Mouse (Mus musculus): ENCODE results near the gene St8sia1. TPM values are rescaled to one million over a fixed set of nuclear protein-coding genes. Genes with fewer than 3 reads are reported as not detected.
A peak's percentile ranks its signal among the peaks of the same experiment; 100 is the strongest.

The St8sia1 gene
- polyA plus RNA-seq, 1 experiment from 2014 or later = 0.11 TPM

GRCm38 (mm10) chr6:142916271-142916941, 47.8 kb downstream of the St8sia1 start:
- H3K79me2 ChIP-seq (ENCODE audit: inconsistent target) = no peaks in the 10 kb centered on the region
- no peak overlapping the region for H3K4me3 ChIP-seq (ENCODE audit: inconsistent target)
- H3K36me3 ChIP-seq (ENCODE audit: inconsistent target) = no peaks in the 10 kb centered on the region
- H3K27ac ChIP-seq = no peak overlapping the region
- WGBS (ENCODE audit: missing documents) = 41% methylated on average over 11 of the region's 11 CpGs

- H3K36me3 ChIP-seq (ENCODE audit: inconsistent target) = no peaks in the 10 kb centered on the region
- no peak overlapping the region for H3K27ac ChIP-seq
- 9% methylated on average over 5 of the region's 5 CpGs for WGBS (ENCODE audit: missing documents)
- no peak overlapping the region for H3K4me3 ChIP-seq (ENCODE audit: inconsistent target)
- H3K79me2 ChIP-seq (ENCODE audit: inconsistent target) = no peaks in the 10 kb centered on the region
Observed at GRCm38 (mm10) chr6:142915464-142915863, 48.8 kb downstream of the St8sia1 start.

GRCm38 (mm10) chr6:142914676-142915075, 49.6 kb downstream of the St8sia1 start:
- H3K27ac ChIP-seq = no peak overlapping the region
- H3K79me2 ChIP-seq (ENCODE audit: inconsistent target) = no peaks in the 10 kb centered on the region
- H3K4me3 ChIP-seq (ENCODE audit: inconsistent target) = no peak overlapping the region
- H3K36me3 ChIP-seq (ENCODE audit: inconsistent target) = no peaks in the 10 kb centered on the region
- WGBS (ENCODE audit: missing documents) = 68% methylated on average over 10 of the region's 10 CpGs

DNA sequence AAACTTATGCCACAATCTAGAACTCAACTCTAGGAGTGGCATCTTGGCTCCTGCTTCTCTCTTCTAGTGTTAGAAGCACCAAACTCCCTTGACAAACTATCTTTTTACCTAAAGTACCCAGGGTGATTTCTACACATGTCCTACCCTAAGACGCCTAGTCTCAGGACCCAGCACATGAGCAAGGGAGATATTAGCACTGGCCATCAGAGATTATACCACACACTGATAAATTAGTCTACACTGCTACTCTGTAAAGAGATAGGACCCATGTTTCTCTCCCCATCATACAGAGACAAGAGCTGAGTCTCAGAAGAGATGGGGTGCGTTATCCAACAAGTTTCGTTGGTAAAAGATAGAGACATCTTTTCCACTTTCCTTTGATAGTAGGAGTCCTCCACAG, 53.0 kb downstream of the St8sia1 start:
- H3K36me3 ChIP-seq (ENCODE audit: inconsistent target) = no peaks in the 10 kb centered on the region
- H3K27ac ChIP-seq = no peak overlapping the region
- H3K79me2 ChIP-seq (ENCODE audit: inconsistent target) = no peaks in the 10 kb centered on the region
- no peak overlapping the region for H3K4me3 ChIP-seq (ENCODE audit: inconsistent target)
- 91% methylated on average over 3 of the region's 3 CpGs for WGBS (ENCODE audit: missing documents)

- Histone ChIP-seq H3K79me2 (ENCODE audit: inconsistent target) (no peaks in the 10 kb centered on the region), H3K4me3 (ENCODE audit: inconsistent target) (no peak overlapping the region), H3K36me3 (ENCODE audit: inconsistent target) (no peaks in the 10 kb centered on the region), H3K27ac (no peak overlapping the region)
- WGBS (ENCODE audit: missing documents) = 100% methylated on average over 5 of the region's 7 CpGs
Observed at GRCm38 (mm10) chr6:142910721-142911120, 53.5 kb downstream of the St8sia1 start.

- no peaks in the 10 kb centered on the region for H3K36me3 ChIP-seq (ENCODE audit: inconsistent target)
- WGBS (ENCODE audit: missing documents) = 95% methylated on average over 3 of the region's 3 CpGs
- no peaks in the 10 kb centered on the region for H3K79me2 ChIP-seq (ENCODE audit: inconsistent target)
- H3K4me3 ChIP-seq (ENCODE audit: inconsistent target) = no peak overlapping the region
- H3K27ac ChIP-seq = peak overlapping the region; percentile 54
Observed at GRCm38 (mm10) chr6:142909771-142910105, 54.5 kb downstream of the St8sia1 start.

- no peak overlapping the region for H3K4me3 ChIP-seq (ENCODE audit: inconsistent target)
- WGBS (ENCODE audit: missing documents) = 46% methylated on average over 5 of the region's 5 CpGs
- peak overlapping the region; percentile 54 for H3K27ac ChIP-seq
- no peaks in the 10 kb centered on the region for H3K36me3 ChIP-seq (ENCODE audit: inconsistent target)
- H3K79me2 ChIP-seq (ENCODE audit: inconsistent target) = no peaks in the 10 kb centered on the region
Observed at GRCm38 (mm10) chr6:142908911-142909770, 55.1 kb downstream of the St8sia1 start.

- 0 out of 2 replicates have a peak overlapping the region, but pooled peaks have one; percentile 54 for H3K27ac ChIP-seq
- H3K36me3 ChIP-seq (ENCODE audit: inconsistent target) = no peaks in the 10 kb centered on the region
- no peaks in the 10 kb centered on the region for H3K79me2 ChIP-seq (ENCODE audit: inconsistent target)
- WGBS (ENCODE audit: missing documents) = 92% methylated on average over 3 of the region's 3 CpGs
- H3K4me3 ChIP-seq (ENCODE audit: inconsistent target) = no peak overlapping the region
Observed at GRCm38 (mm10) chr6:142908412-142908811, 55.8 kb downstream of the St8sia1 start.

DNA sequence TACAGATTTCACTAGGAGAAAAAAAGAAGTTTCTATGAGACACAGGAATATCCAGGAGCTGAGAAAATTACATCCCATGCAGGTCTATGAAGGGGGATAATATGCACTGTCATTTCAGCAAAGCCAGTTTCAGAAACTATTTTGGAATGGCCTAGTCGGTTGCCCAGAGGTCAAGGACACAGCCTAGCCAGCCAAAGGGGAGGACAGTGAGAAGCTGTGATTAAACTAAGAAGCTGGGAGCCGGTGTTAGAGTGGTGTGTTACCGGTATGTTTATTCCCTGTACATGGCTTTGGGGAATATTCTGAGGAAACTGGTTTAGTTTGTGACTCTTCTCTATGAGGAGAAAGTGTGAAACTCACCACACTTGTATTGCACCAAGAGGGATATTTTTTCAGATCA, 68.9 kb downstream of the St8sia1 start:
- Histone ChIP-seq H3K36me3 (ENCODE audit: inconsistent target) (no peaks in the 10 kb centered on the region), H3K79me2 (ENCODE audit: inconsistent target) (no peaks in the 10 kb centered on the region), H3K27ac (no peak overlapping the region), H3K4me3 (ENCODE audit: inconsistent target) (no peak overlapping the region)
- WGBS (ENCODE audit: missing documents) = 90% methylated on average over 3 of the region's 3 CpGs

DNA sequence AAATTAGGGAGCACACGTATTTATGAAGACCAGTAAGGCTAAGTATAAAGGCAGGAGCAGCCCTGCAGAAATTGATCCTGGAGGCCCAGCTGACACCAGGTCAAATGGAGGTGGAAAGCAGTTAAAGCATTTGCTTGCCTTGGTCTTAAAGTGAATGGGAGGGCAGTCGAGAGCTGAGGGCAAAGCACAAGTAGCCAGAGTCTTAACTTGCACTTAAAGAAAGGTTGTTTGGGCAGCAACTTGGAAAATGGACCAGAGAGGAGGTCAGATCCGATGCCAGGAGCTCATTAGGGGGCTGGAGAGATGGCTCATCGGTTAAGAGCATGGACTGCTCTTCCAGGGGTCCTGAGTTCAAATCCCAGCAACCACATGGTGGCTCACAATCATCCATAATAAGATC, 70.5 kb downstream of the St8sia1 start:
- Histone ChIP-seq H3K4me3 (ENCODE audit: inconsistent target) (no peak overlapping the region), H3K36me3 (ENCODE audit: inconsistent target) (no peaks in the 10 kb centered on the region), H3K27ac (no peak overlapping the region), H3K79me2 (ENCODE audit: inconsistent target) (no peaks in the 10 kb centered on the region)
- 95% methylated on average over 4 of the region's 4 CpGs for WGBS (ENCODE audit: missing documents)

DNA sequence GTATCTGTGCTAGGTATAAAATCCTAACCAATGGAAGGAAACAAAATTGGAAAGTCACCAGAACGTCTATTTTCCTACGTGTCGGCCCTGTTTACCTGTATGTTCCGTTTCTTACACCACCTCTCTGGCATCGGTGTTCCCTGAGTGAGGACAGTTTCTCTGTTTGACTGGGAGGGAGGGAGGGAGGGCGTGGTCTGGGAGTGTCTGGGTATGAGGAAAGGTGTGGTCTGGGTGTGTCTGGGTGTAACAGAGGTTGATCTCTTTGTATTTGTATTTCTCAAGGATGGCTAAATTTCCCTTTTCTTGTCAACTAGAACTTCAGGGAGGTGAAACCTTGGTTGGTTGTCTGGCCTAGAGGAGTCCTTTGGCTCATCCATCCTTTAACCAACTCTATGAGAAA, 73.9 kb downstream of the St8sia1 start:
- Histone ChIP-seq H3K36me3 (ENCODE audit: inconsistent target) (no peaks in the 10 kb centered on the region), H3K27ac (no peak overlapping the region), H3K4me3 (ENCODE audit: inconsistent target) (no peak overlapping the region), H3K79me2 (ENCODE audit: inconsistent target) (no peaks in the 10 kb centered on the region)
- WGBS (ENCODE audit: missing documents) = 94% methylated on average over 6 of the region's 6 CpGs

DNA sequence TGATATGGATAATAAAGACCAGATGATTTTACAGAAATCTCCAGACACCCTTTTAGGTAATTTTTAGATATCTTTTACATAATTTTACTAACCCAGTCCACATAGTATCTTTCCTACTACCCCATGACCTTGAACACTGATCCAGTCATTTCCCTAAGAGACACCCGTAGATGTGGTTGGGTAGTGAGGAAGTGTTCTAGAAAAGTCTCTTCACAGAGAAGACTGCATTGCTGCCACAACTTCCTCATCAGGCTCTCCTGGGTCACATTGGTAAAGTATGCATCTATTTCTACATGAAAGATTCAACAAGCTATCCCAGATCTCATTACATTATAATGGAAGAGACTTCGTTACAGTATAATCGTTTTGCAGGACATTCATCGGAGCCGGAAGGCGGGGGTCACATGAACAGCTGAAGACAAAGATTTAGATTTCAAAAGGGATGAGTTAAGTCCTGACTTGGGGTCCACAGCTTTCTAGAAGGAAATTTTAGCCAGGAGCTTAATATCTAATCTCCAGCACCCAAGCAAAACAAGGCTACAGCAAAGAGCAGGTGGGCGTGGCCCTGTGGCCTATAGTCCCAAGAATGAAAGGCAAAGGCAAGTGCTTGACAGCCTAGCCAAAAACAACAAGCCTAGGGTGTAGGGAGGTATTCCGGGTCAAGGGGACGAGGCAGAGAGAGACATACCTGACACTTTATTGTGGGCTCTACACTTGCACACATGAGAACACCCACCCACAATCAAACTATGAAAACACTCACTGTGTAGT, 75.1 kb downstream of the St8sia1 start:
- Histone ChIP-seq H3K79me2 (ENCODE audit: inconsistent target) (no peaks in the 10 kb centered on the region), H3K36me3 (ENCODE audit: inconsistent target) (no peaks in the 10 kb centered on the region), H3K27ac (no peak overlapping the region), H3K4me3 (ENCODE audit: inconsistent target) (no peak overlapping the region)
- 80% methylated on average over 9 of the region's 9 CpGs for WGBS (ENCODE audit: missing documents)

- WGBS (ENCODE audit: missing documents) = 84% methylated on average over 6 of the region's 6 CpGs
- Histone ChIP-seq H3K4me3 (ENCODE audit: inconsistent target) (no peak overlapping the region), H3K36me3 (ENCODE audit: inconsistent target) (no peaks in the 10 kb centered on the region), H3K79me2 (ENCODE audit: inconsistent target) (no peaks in the 10 kb centered on the region), H3K27ac (no peak overlapping the region)
Observed at GRCm38 (mm10) chr6:142888346-142888745, 75.9 kb downstream of the St8sia1 start.

DNA sequence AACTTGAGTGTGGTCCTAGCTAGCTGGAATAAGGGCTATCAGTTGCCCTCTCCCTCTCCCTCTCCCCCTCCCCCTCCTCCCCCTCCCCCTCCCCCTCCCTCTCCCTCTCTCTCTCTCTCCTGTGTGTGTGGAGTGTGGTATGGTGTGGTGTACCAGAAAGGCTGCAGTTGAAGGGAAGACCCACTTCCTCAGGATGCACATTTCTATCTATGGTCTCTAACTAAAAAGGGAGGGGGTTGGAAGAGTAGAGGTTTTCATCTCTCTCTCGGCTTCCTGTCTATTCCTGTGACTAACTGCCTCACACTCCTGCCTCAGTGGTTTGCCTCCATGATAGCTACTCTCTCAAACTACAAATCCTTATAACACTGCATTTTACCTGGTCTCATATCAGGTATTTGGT, 76.9 kb downstream of the St8sia1 start:
- Histone ChIP-seq H3K36me3 (ENCODE audit: inconsistent target) (no peaks in the 10 kb centered on the region), H3K79me2 (ENCODE audit: inconsistent target) (no peaks in the 10 kb centered on the region), H3K27ac (no peak overlapping the region), H3K4me3 (ENCODE audit: inconsistent target) (no peak overlapping the region)
- 23% methylated on average over 1 of the region's 1 CpGs for WGBS (ENCODE audit: missing documents)
